8 mouse cellular contexts compared by ENCODE assay signal in the genomic region with DNA sequence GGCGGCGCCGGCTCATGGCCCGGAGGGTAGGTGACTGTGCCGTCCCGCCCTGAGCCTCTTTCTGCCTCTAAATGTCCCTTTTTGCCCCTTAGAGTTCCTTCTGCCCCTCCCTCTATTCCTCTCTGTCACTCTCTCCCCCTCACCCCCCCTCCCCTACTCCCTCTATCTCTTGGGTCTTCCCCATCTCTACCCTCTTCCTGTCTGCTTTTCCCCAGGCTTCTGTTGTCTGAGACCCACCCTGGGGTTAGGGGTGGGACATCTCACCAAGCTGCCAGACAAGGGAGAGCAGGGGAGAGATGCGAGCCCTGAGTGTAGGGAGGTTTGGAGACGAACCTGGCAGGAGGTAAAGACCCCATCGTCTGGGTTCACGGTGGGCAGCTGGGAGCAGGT. TPM values are rescaled to one million over a fixed set of nuclear protein-coding genes. Genes with fewer than 3 reads are reported as not detected.
DNase-seq lines count a peak whose midpoint lies in the region; ATAC-seq and TF ChIP-seq lines count a peak whose summit lies in the region.

No protein-coding gene starts in this region.

- H3K27me3 ChIP-seq in embryonic facial prominence, embryonic 11.5 days (ENCODE audit: control insufficient read depth, insufficient read depth, low read length) = no peaks in the 10 kb centered on the region
- H3K27me3 ChIP-seq in limb, embryonic 10.5 days (ENCODE audit: low read depth, poor library complexity, severe bottlenecking) = peaks cover 75% of the 10 kb centered on the region

- H3K9ac ChIP-seq in embryonic facial prominence, embryonic 11.5 days (replicated peaks; ENCODE audit: low read length) = peak overlapping the region; percentile 74

- H3K27ac ChIP-seq in left cerebral cortex, adult 2 months = peak overlapping the region; percentile 70
- 0 out of 2 replicates have a peak overlapping the region, but pooled peaks have one; percentile 28 for H3K27ac ChIP-seq in embryonic facial prominence, embryonic 11.5 days (replicated peaks; ENCODE audit: low read depth, low read length)
- H3K27ac ChIP-seq in limb, embryonic 10.5 days = peak overlapping the region; percentile 66
- 0 out of 2 replicates have a peak overlapping the region, but pooled peaks have one; percentile 43 for H3K27ac ChIP-seq in olfactory bulb, adult 2 months (ENCODE audit: insufficient read depth, low read depth, low read length)

- WGBS in embryonic facial prominence, embryonic 11.5 days = 0% methylated on average over 10 of the region's 10 CpGs
- under 1% methylated on average over 10 of the region's 10 CpGs for WGBS in limb, embryonic 10.5 days
- 1% methylated on average over 10 of the region's 10 CpGs for WGBS in olfactory bulb, adult 2 months

- intact Hi-C loops in left cerebral cortex, adult 2 months (cut with DNase I) = no loop called here
- intact Hi-C loops in left cerebral cortex, postnatal 36 days (cut with DNase I) = no loop called here

- peak overlapping the region; percentile 82 for H3K4me2 ChIP-seq in embryonic facial prominence, embryonic 11.5 days (ENCODE audit: low read depth, low read length)

- peak overlapping the region; percentile 74 for H3K4me3 ChIP-seq in left cerebral cortex, adult 2 months
- H3K4me3 ChIP-seq in embryonic facial prominence, embryonic 11.5 days (ENCODE audit: low read depth, low read length) = peak overlapping the region; percentile 55
- peak overlapping the region; percentile 52 for H3K4me3 ChIP-seq in limb, embryonic 10.5 days
- H3K4me3 ChIP-seq in olfactory bulb, adult 2 months (ENCODE audit: insufficient read depth, low read depth, low read length) = peak overlapping the region; percentile 81

- no peak for TF ChIP-seq CTCF in left cerebral cortex, adult 2 months (IDR thresholded peaks at IDR 0.05)
- no peak for TF ChIP-seq CTCF in olfactory bulb, adult 2 months (IDR thresholded peaks at IDR 0.05; ENCODE audit: insufficient read depth, low read depth, low read length)

- DNase-seq in left cerebral cortex, adult 2 months (ENCODE audit: extremely low spot score in 1 of 2, low spot score in 2 of 2) = no peak
- DNase-seq in left cerebral cortex, postnatal 36 days (ENCODE audit: low spot score in 2 of 2) = no peak
- DNase-seq in embryonic facial prominence, embryonic 11.5 days (ENCODE audit: low spot score) = no peak
- DNase-seq in limb, embryonic 10.5 days (ENCODE audit: low spot score) = no peak
- no peak for DNase-seq in ovary, postnatal 36 days (ENCODE audit: low spot score)
- DNase-seq in left cerebral cortex, adult 8-10 months (ENCODE audit: low spot score in 2 of 2) = no peak
- no peak for DNase-seq in layer of hippocampus, postnatal 14 days (ENCODE audit: low spot score in 2 of 2)

- ATAC-seq in embryonic facial prominence, embryonic 11.5 days (replicated peaks; ENCODE audit: insufficient number of reproducible peaks, low FRiP score, low TSS enrichment, low read depth) = peak; percentile 19

- no peaks in the 10 kb centered on the region for H3K9me3 ChIP-seq in embryonic facial prominence, embryonic 11.5 days (replicated peaks; ENCODE audit: control insufficient read depth, low read length)
- 0 out of 2 replicates have a peak, but pooled peaks cover 2% of the 10 kb centered on the region for H3K9me3 ChIP-seq in limb, embryonic 10.5 days (replicated peaks)

- H3K36me3 ChIP-seq in embryonic facial prominence, embryonic 11.5 days (replicated peaks; ENCODE audit: control insufficient read depth, insufficient read depth, low read depth, low read length) = no peaks in the 10 kb centered on the region
- H3K36me3 ChIP-seq in limb, embryonic 10.5 days = no peaks in the 10 kb centered on the region; the same call in 1 of the 2 replicates

- H3K4me1 ChIP-seq in embryonic facial prominence, embryonic 11.5 days (ENCODE audit: control insufficient read depth, insufficient read depth, low read length) = no peaks in the 10 kb centered on the region
- peaks cover 47% of the 10 kb centered on the region for H3K4me1 ChIP-seq in limb, embryonic 10.5 days
- peaks cover 26% of the 10 kb centered on the region for H3K4me1 ChIP-seq in olfactory bulb, adult 2 months (ENCODE audit: control insufficient read depth, insufficient read depth, low read length)

- no peak; the same call in 1 of the 2 replicates for TF ChIP-seq POLR2A in olfactory bulb, adult 2 months (IDR thresholded peaks at IDR 0.05; ENCODE audit: insufficient read depth, low read depth, low read length)

RNA-seq across cellular contexts. Expression of gene Meis3, which starts 0.6 kb away (rescaled TPM):
- 10 to 100 TPM; 39.8 to 42.6 TPM for total RNA-seq in left cerebral cortex, adult 2 months (2021)
- total RNA-seq in left cerebral cortex, postnatal 36 days (2021) = 10 to 100 TPM; 37.3 to 40.9 TPM
- polyA plus RNA-seq in embryonic facial prominence, embryonic 11.5 days (2014; fragmentation: Nextera tagmentation; extraction: Ambion mirVana) = 34.0 and 47.1 TPM in 2 replicates
- 17.8 and 20.9 TPM in 2 replicates for polyA plus RNA-seq in limb, embryonic 10.5 days (2016; fragmentation: Nextera tagmentation; extraction: Ambion mirVana)
- polyA plus RNA-seq in olfactory bulb, adult 2 months (2012; ENCODE audit: insufficient read depth, insufficient read length, low replicate concordance, missing spikeins) = not detected in 2 replicates
- total RNA-seq in left cerebral cortex, adult 8-10 months (2022) = 10 to 100 TPM; 42.6 to 48.9 (median 46.4) TPM
- 10 to 100 TPM; 38.0 to 42.5 TPM for total RNA-seq in layer of hippocampus, postnatal 14 days (2021)

RNA-seq across cellular contexts. Expression of gene Slc8a2, which starts 45.9 kb away (rescaled TPM):
- total RNA-seq in left cerebral cortex, adult 2 months (2021) = 100 to 1,000 TPM; 226 TPM
- 100 to 1,000 TPM; 242 to 273 TPM for total RNA-seq in left cerebral cortex, postnatal 36 days (2021)
- 0.25 and 0.42 TPM in 2 replicates for polyA plus RNA-seq in embryonic facial prominence, embryonic 11.5 days (2014; fragmentation: Nextera tagmentation; extraction: Ambion mirVana)
- 0.05 and 0.09 TPM in 2 replicates for polyA plus RNA-seq in limb, embryonic 10.5 days (2016; fragmentation: Nextera tagmentation; extraction: Ambion mirVana)
- not detected in 2 replicates for polyA plus RNA-seq in olfactory bulb, adult 2 months (2012; ENCODE audit: insufficient read depth, insufficient read length, low replicate concordance, missing spikeins)
- 100 to 1,000 TPM; 210 to 222 (median 213) TPM for total RNA-seq in left cerebral cortex, adult 8-10 months (2022)
- total RNA-seq in layer of hippocampus, postnatal 14 days (2021) = 100 to 1,000 TPM; 335 to 349 TPM

RNA-seq across cellular contexts. Expression of gene Dhx34, which starts 46.3 kb away (rescaled TPM):
- total RNA-seq in left cerebral cortex, adult 2 months (2021) = 10 to 100 TPM; 12.7 to 12.8 TPM
- 10 to 100 TPM; 11.2 to 13.1 TPM for total RNA-seq in left cerebral cortex, postnatal 36 days (2021)
- 6.6 and 9.9 TPM in 2 replicates for polyA plus RNA-seq in embryonic facial prominence, embryonic 11.5 days (2014; fragmentation: Nextera tagmentation; extraction: Ambion mirVana)
- polyA plus RNA-seq in limb, embryonic 10.5 days (2016; fragmentation: Nextera tagmentation; extraction: Ambion mirVana) = 19.8 and 20.0 TPM in 2 replicates
- not detected in 2 replicates for polyA plus RNA-seq in olfactory bulb, adult 2 months (2012; ENCODE audit: insufficient read depth, insufficient read length, low replicate concordance, missing spikeins)
- total RNA-seq in left cerebral cortex, adult 8-10 months (2022) = 10 to 100 TPM; 12.4 to 14.5 (median 13.4) TPM
- 10 to 100 TPM in 1 of 2 experiments, 1 to 10 TPM in 1; 9.4 to 12.5 TPM for total RNA-seq in layer of hippocampus, postnatal 14 days (2021)

RNA-seq across cellular contexts. Expression of gene Kptn, which starts 55.8 kb away (rescaled TPM):
- 10 to 100 TPM; 42.9 to 46.3 TPM for total RNA-seq in left cerebral cortex, adult 2 months (2021)
- 10 to 100 TPM; 40.9 to 44.9 TPM for total RNA-seq in left cerebral cortex, postnatal 36 days (2021)
- polyA plus RNA-seq in embryonic facial prominence, embryonic 11.5 days (2014; fragmentation: Nextera tagmentation; extraction: Ambion mirVana) = 22.1 and 23.5 TPM in 2 replicates
- polyA plus RNA-seq in limb, embryonic 10.5 days (2016; fragmentation: Nextera tagmentation; extraction: Ambion mirVana) = 26.9 and 27.0 TPM in 2 replicates
- polyA plus RNA-seq in olfactory bulb, adult 2 months (2012; ENCODE audit: insufficient read depth, insufficient read length, low replicate concordance, missing spikeins) = not detected in 2 replicates
- total RNA-seq in left cerebral cortex, adult 8-10 months (2022) = 10 to 100 TPM; 41.8 to 46.6 (median 42.4) TPM
- 10 to 100 TPM; 30.3 to 38.6 TPM for total RNA-seq in layer of hippocampus, postnatal 14 days (2021)
